In the genomic region with DNA sequence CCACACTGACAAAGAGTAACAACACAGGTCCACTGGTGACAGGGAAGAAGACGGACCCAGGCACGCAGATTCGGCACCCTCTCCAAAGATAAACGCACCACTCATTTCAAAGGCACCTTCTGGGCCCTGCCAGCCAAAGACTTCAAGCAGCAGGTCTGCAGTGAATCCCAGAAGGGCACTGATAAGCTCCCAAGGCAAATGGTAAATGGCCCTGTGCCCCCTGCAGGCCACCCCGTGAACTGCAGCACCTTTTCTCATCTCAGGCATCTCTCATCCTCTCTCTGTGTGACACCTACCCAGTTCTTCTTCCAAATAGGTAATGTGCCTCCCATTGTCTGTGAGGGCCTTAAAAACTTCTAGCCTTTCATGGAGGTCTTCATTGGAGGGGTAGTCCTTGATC, we compare ENCODE assay signal across 9 mouse cellular contexts. TPM values are rescaled to one million over a fixed set of nuclear protein-coding genes. Genes with fewer than 3 reads are reported as not detected.
DNase-seq lines count a peak whose midpoint lies in the region; ATAC-seq and TF ChIP-seq lines count a peak whose summit lies in the region.
"Had no signal": no experiment of that assay in that cellular context is flagged by ENCODE, and none has a peak within 500 bp of the region (broad histone marks: within the 10 kb centered on the region; RNA-seq: fewer than 3 reads in every experiment).

No protein-coding gene starts in this region.

- intact Hi-C loops in left cerebral cortex, postnatal 25 days (cut with DNase I): no loop called here

- no peaks in the 10 kb centered on the region for H3K9me3 ChIP-seq in midbrain, embryonic 10.5 days (replicated peaks)
- H3K9me3 ChIP-seq in midbrain, embryonic 13.5 days: no peaks in the 10 kb centered on the region
- no peaks in the 10 kb centered on the region for H3K9me3 ChIP-seq in heart, embryonic 10.5 days

- CTCF ChIA-PET in Patski (lab: Charles Lee): interaction anchor here (0.9 to 2.9 kb wide), 14 partner anchors 9 to 150 kb away, joined by 3 to 9 read pairs (median 4); partner anchors contain the start of genes Mlst8, Tbl3 and Zfp598

- no peak for ATAC-seq in midbrain, embryonic 13.5 days
- ATAC-seq in Patski: no peak

- POLR2A ChIA-PET in Patski (lab: Charles Lee): no interaction called here

- peak; percentile 95 for TF ChIP-seq CTCF in Patski (IDR thresholded peaks at IDR 0.05)

- H3K36me3 ChIP-seq in midbrain, embryonic 10.5 days: peaks cover 74% of the 10 kb centered on the region
- H3K36me3 ChIP-seq in midbrain, embryonic 13.5 days: peaks cover 74% of the 10 kb centered on the region
- peaks cover 73% of the 10 kb centered on the region for H3K36me3 ChIP-seq in heart, embryonic 10.5 days

- in situ Hi-C loops in Patski (cut with MboI; ENCODE audit: low pct_unique_long_range_greater_than_20kb): loop anchor here (5.0 kb wide), 1 partner anchor 91 kb away; no protein-coding TSS in a partner anchor

- WGBS in midbrain, embryonic 10.5 days: 50% methylated on average over 5 of the region's 5 CpGs
- WGBS in midbrain, embryonic 13.5 days: 54% methylated on average over 5 of the region's 5 CpGs
- WGBS in heart, embryonic 10.5 days: 24% methylated on average over 5 of the region's 5 CpGs

- no peak overlapping the region for H3K9ac ChIP-seq in midbrain, embryonic 13.5 days (replicated peaks)

- peak; percentile 70 for DNase-seq in midbrain, embryonic 10.5 days (ENCODE audit: low spot score)
- no peak for DNase-seq in Patski (ENCODE audit: low read depth, low spot score)
- DNase-seq in cerebellum, postnatal 10 days: peak; percentile 82 to 90
- DNase-seq in heart, embryonic 10.5 days (ENCODE audit: low spot score): peak; percentile 89
- peak; percentile 57 to 76 for DNase-seq in left cerebral cortex, postnatal 25 days (ENCODE audit: low spot score in 2 of 2)
- peak; percentile 83 for DNase-seq in naive thymus-derived CD4-positive, alpha-beta T cell, adult 2 months (ENCODE audit: low read depth)
- peak; percentile 37 to 74 for DNase-seq in thymus, postnatal 10 days (ENCODE audit: low spot score in 2 of 2)

- H3K27me3 ChIP-seq in midbrain, embryonic 10.5 days (ENCODE audit: low read depth, poor library complexity, severe bottlenecking): no peaks in the 10 kb centered on the region
- no peaks in the 10 kb centered on the region for H3K27me3 ChIP-seq in midbrain, embryonic 13.5 days
- no peaks in the 10 kb centered on the region for H3K27me3 ChIP-seq in Patski
- peaks cover 1% of the 10 kb centered on the region; the same call in 1 of the 2 replicates for H3K27me3 ChIP-seq in heart, embryonic 10.5 days (ENCODE audit: insufficient read depth, poor library complexity, severe bottlenecking)

- no peak overlapping the region for H3K4me3 ChIP-seq in midbrain, embryonic 10.5 days
- no peak overlapping the region for H3K4me3 ChIP-seq in midbrain, embryonic 13.5 days (replicated peaks)
- no peak overlapping the region for H3K4me3 ChIP-seq in heart, embryonic 10.5 days

- H3K4me1 ChIP-seq in midbrain, embryonic 10.5 days: peaks cover 19% of the 10 kb centered on the region
- peaks cover 17% of the 10 kb centered on the region for H3K4me1 ChIP-seq in midbrain, embryonic 13.5 days (replicated peaks)
- H3K4me1 ChIP-seq in heart, embryonic 10.5 days: peaks cover 16% of the 10 kb centered on the region

- H3K27ac ChIP-seq in midbrain, embryonic 10.5 days (replicated peaks): no peak overlapping the region
- H3K27ac ChIP-seq in midbrain, embryonic 13.5 days: no peak overlapping the region
- no peak overlapping the region for H3K27ac ChIP-seq in heart, embryonic 10.5 days

- H3K4me2 ChIP-seq in midbrain, embryonic 13.5 days (replicated peaks): no peak overlapping the region

RNA-seq across cellular contexts. Expression of gene Tsc2, which starts 3.8 kb away (rescaled TPM):
- 62.7 and 79.2 TPM in 2 replicates for polyA plus RNA-seq in midbrain, embryonic 10.5 days (2016; fragmentation: Nextera tagmentation; extraction: Ambion mirVana)
- polyA plus RNA-seq in midbrain, embryonic 13.5 days (2015; fragmentation: Nextera tagmentation; extraction: Ambion mirVana): 73.1 and 74.1 TPM in 2 replicates
- 93.5 TPM for polyA plus RNA-seq in Patski (2021)
- polyA plus RNA-seq in heart, embryonic 10.5 days (2016; fragmentation: Nextera tagmentation; extraction: Ambion mirVana): 56.9 and 66.4 TPM in 2 replicates
- 100 to 1,000 TPM; 136 to 150 TPM for total RNA-seq in left cerebral cortex, postnatal 25 days (2021)

RNA-seq across cellular contexts. Expression of gene Nthl1, which starts 3.8 kb away (rescaled TPM):
- polyA plus RNA-seq in midbrain, embryonic 10.5 days (2016; fragmentation: Nextera tagmentation; extraction: Ambion mirVana): 25.2 and 25.3 TPM in 2 replicates
- polyA plus RNA-seq in midbrain, embryonic 13.5 days (2015; fragmentation: Nextera tagmentation; extraction: Ambion mirVana): 10.0 and 10.8 TPM in 2 replicates
- polyA plus RNA-seq in Patski (2021): 33.4 TPM
- 15.0 and 19.8 TPM in 2 replicates for polyA plus RNA-seq in heart, embryonic 10.5 days (2016; fragmentation: Nextera tagmentation; extraction: Ambion mirVana)
- total RNA-seq in left cerebral cortex, postnatal 25 days (2021): 1 to 10 TPM; 3.3 to 6.5 TPM

RNA-seq across cellular contexts. Expression of gene Slc9a3r2, which starts 21.5 kb away (rescaled TPM):
- polyA plus RNA-seq in midbrain, embryonic 10.5 days (2016; fragmentation: Nextera tagmentation; extraction: Ambion mirVana): 30.2 and 33.2 TPM in 2 replicates
- polyA plus RNA-seq in midbrain, embryonic 13.5 days (2015; fragmentation: Nextera tagmentation; extraction: Ambion mirVana): 21.3 and 23.5 TPM in 2 replicates
- polyA plus RNA-seq in Patski (2021): 32.3 TPM
- polyA plus RNA-seq in heart, embryonic 10.5 days (2016; fragmentation: Nextera tagmentation; extraction: Ambion mirVana): 51.5 and 51.9 TPM in 2 replicates
- 10 to 100 TPM; 48.0 to 49.9 TPM for total RNA-seq in left cerebral cortex, postnatal 25 days (2021)

RNA-seq across cellular contexts. Expression of gene Npw, which starts 29.6 kb away (rescaled TPM):
- polyA plus RNA-seq in midbrain, embryonic 10.5 days (2016; fragmentation: Nextera tagmentation; extraction: Ambion mirVana): not detected in 2 replicates
- not detected in 2 replicates for polyA plus RNA-seq in midbrain, embryonic 13.5 days (2015; fragmentation: Nextera tagmentation; extraction: Ambion mirVana)
- polyA plus RNA-seq in Patski (2021): not detected
- polyA plus RNA-seq in heart, embryonic 10.5 days (2016; fragmentation: Nextera tagmentation; extraction: Ambion mirVana): 0.28 TPM in 1 of 2 replicates, not detected in the other
- total RNA-seq in left cerebral cortex, postnatal 25 days (2021): 1 to 10 TPM in 1 of 2 experiments, not detected in 1; 1.2 TPM
- polyA plus RNA-seq: frontal cortex, adult 2 months had no signal

RNA-seq across cellular contexts. Expression of gene Zfp598, which starts 40.8 kb away (rescaled TPM):
- polyA plus RNA-seq in midbrain, embryonic 10.5 days (2016; fragmentation: Nextera tagmentation; extraction: Ambion mirVana): 21.7 and 24.3 TPM in 2 replicates
- polyA plus RNA-seq in midbrain, embryonic 13.5 days (2015; fragmentation: Nextera tagmentation; extraction: Ambion mirVana): 15.0 and 18.6 TPM in 2 replicates
- 48.0 TPM for polyA plus RNA-seq in Patski (2021)
- polyA plus RNA-seq in heart, embryonic 10.5 days (2016; fragmentation: Nextera tagmentation; extraction: Ambion mirVana): 22.3 and 26.2 TPM in 2 replicates
- total RNA-seq in left cerebral cortex, postnatal 25 days (2021): 10 to 100 TPM; 38.5 to 39.3 TPM
